Mouse (Mus musculus): ENCODE data around the gene Atf1. TPM values are rescaled to one million over a fixed set of nuclear protein-coding genes. Genes with fewer than 3 reads are reported as not detected.
"Not testable (repeated sequence)": the region's sequence is repeated elsewhere in the genome, so short reads cannot be mapped to it uniquely, and the experiment has no call there.

Atf1 gene
- polyA plus RNA-seq, 1 experiment from 2014 or later: 37.9 TPM

GRCm38 (mm10) chr15:100288980-100289379, 61.4 kb downstream of the Atf1 start:
- Histone ChIP-seq H3K4me2 (no peak overlapping the region), H3K4me3 (no peak overlapping the region), H3K27me3 (no peaks in the 10 kb centered on the region), H3K36me3 (no peaks in the 10 kb centered on the region), H3K27ac (no peak overlapping the region), H3K9me3 (replicated peaks) (no peaks in the 10 kb centered on the region), H3K4me1 (replicated peaks) (no peaks in the 10 kb centered on the region), H3K9ac (no peak overlapping the region)
- 86% methylated on average over 6 of the region's 6 CpGs for WGBS
- no peak for ATAC-seq (replicated peaks; ENCODE audit: insufficient number of reproducible peaks, insufficient read depth, low FRiP score, low read depth)

- no peak for ATAC-seq (replicated peaks; ENCODE audit: insufficient number of reproducible peaks, insufficient read depth, low FRiP score, low read depth)
- no peaks in the 10 kb centered on the region for H3K9me3 ChIP-seq (replicated peaks)
- no peak overlapping the region for H3K4me2 ChIP-seq
- 77% methylated on average over 5 of the region's 5 CpGs for whole genome bisulfite sequencing
- no peaks in the 10 kb centered on the region for H3K36me3 ChIP-seq
- H3K9ac ChIP-seq: no peak overlapping the region
- H3K4me1 ChIP-seq (replicated peaks): no peaks in the 10 kb centered on the region
- H3K27me3 ChIP-seq: no peaks in the 10 kb centered on the region
- no peak overlapping the region for H3K27ac ChIP-seq
- H3K4me3 ChIP-seq: no peak overlapping the region
These were observed 63.2 kb downstream of the Atf1 start for GRCm38 (mm10) chr15:100290858-100291257.

- Histone ChIP-seq H3K36me3 (no peaks in the 10 kb centered on the region), H3K4me3 (no peak overlapping the region), H3K9me3 (replicated peaks) (no peaks in the 10 kb centered on the region), H3K4me1 (replicated peaks) (no peaks in the 10 kb centered on the region), H3K9ac (no peak overlapping the region), H3K4me2 (no peak overlapping the region), H3K27me3 (no peaks in the 10 kb centered on the region), H3K27ac (no peak overlapping the region)
- WGBS: 49% methylated on average over 7 of the region's 7 CpGs
- ATAC-seq (replicated peaks; ENCODE audit: insufficient number of reproducible peaks, insufficient read depth, low FRiP score, low read depth): no peak
These were observed 64.7 kb downstream of the Atf1 start for GRCm38 (mm10) chr15:100292326-100292725.

DNA sequence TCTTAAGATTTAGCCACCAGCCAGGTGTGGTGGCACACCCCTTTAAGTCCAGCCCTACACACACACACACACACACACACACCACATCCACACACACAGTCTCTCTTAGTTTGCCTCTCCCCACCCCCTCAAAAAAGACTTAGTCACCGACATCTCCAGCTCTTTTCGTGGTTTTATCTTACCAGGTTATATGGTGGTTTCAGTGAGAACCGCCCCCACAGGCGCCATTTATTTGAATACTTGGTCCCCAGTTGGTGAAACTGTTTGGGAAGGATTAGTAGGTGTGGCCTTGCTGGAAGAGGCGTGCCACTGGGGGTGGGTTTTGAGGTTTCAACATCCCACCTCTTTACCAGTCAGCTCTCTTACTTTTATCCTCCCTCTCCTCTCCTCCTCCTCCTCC, 70.2 kb downstream of the Atf1 start:
- H3K4me2 ChIP-seq: no peak overlapping the region
- no peaks in the 10 kb centered on the region for H3K4me1 ChIP-seq (replicated peaks)
- H3K9me3 ChIP-seq (replicated peaks): no peaks in the 10 kb centered on the region
- H3K27ac ChIP-seq: no peak overlapping the region
- no peak for ATAC-seq (replicated peaks; ENCODE audit: insufficient number of reproducible peaks, insufficient read depth, low FRiP score, low read depth)
- 85% methylated on average over 5 of the region's 5 CpGs for WGBS
- 0 out of 2 replicates have a peak, but pooled peaks cover 6% of the 10 kb centered on the region for H3K27me3 ChIP-seq
- no peaks in the 10 kb centered on the region for H3K36me3 ChIP-seq
- H3K4me3 ChIP-seq: no peak overlapping the region
- no peak overlapping the region for H3K9ac ChIP-seq

- Histone ChIP-seq H3K36me3 (no peaks in the 10 kb centered on the region), H3K4me1 (replicated peaks) (peaks cover 4% of the 10 kb centered on the region), H3K27ac (no peak overlapping the region), H3K4me2 (no peak overlapping the region), H3K27me3 (0 out of 2 replicates have a peak, but pooled peaks cover 6% of the 10 kb centered on the region), H3K4me3 (no peak overlapping the region), H3K9ac (no peak overlapping the region), H3K9me3 (replicated peaks) (no peaks in the 10 kb centered on the region)
- ATAC-seq (replicated peaks; ENCODE audit: insufficient number of reproducible peaks, insufficient read depth, low FRiP score, low read depth): no peak
- WGBS: 68% methylated on average over 6 of the region's 6 CpGs
These were observed 72.9 kb downstream of the Atf1 start for GRCm38 (mm10) chr15:100300499-100300898.

DNA sequence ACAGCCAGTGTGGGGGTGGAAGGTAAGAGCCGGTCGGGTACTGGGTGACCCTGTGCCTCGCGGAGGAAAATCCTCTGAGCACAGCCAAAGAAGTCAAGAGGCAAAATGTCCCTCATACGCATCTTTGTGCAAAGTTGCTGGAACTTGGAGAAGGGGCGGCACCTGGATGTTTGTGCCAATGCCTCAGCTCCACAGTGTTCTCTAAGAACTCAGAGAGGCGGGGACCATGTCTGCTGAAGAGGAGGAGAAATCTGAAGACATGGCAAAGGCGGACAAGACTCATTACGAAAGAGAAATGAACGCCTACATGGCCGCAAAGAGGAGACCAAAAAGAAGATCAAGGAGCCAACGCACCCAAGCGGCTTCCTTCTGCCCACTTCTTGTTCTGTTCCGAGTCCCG, 73.9 kb downstream of the Atf1 start:
- H3K36me3 ChIP-seq: no peaks in the 10 kb centered on the region
- H3K4me3 ChIP-seq: no peak overlapping the region
- H3K4me2 ChIP-seq: no peak overlapping the region
- no peaks in the 10 kb centered on the region for H3K9me3 ChIP-seq (replicated peaks)
- 81% methylated on average over 15 of the region's 15 CpGs for WGBS
- ATAC-seq (replicated peaks; ENCODE audit: insufficient number of reproducible peaks, insufficient read depth, low FRiP score, low read depth): no peak
- H3K27ac ChIP-seq: no peak overlapping the region
- H3K9ac ChIP-seq: no peak overlapping the region
- 0 out of 2 replicates have a peak, but pooled peaks cover 6% of the 10 kb centered on the region for H3K27me3 ChIP-seq
- H3K4me1 ChIP-seq (replicated peaks): peaks cover 7% of the 10 kb centered on the region

- H3K9me3 ChIP-seq (replicated peaks): no peaks in the 10 kb centered on the region
- no peak for ATAC-seq (replicated peaks; ENCODE audit: insufficient number of reproducible peaks, insufficient read depth, low FRiP score, low read depth)
- H3K4me2 ChIP-seq: peak overlapping the region; percentile 79
- peaks cover 7% of the 10 kb centered on the region for H3K4me1 ChIP-seq (replicated peaks)
- H3K4me3 ChIP-seq: peak overlapping the region; percentile 65
- H3K9ac ChIP-seq: 0 out of 2 replicates have a peak overlapping the region, but pooled peaks have one; percentile 50
- H3K36me3 ChIP-seq: no peaks in the 10 kb centered on the region
- 52% methylated on average over 8 of the region's 8 CpGs for WGBS
- H3K27me3 ChIP-seq: 0 out of 2 replicates have a peak, but pooled peaks cover 6% of the 10 kb centered on the region
- peak overlapping the region; percentile 79 for H3K27ac ChIP-seq
These were observed 75.9 kb downstream of the Atf1 start for GRCm38 (mm10) chr15:100303428-100304018.

DNA sequence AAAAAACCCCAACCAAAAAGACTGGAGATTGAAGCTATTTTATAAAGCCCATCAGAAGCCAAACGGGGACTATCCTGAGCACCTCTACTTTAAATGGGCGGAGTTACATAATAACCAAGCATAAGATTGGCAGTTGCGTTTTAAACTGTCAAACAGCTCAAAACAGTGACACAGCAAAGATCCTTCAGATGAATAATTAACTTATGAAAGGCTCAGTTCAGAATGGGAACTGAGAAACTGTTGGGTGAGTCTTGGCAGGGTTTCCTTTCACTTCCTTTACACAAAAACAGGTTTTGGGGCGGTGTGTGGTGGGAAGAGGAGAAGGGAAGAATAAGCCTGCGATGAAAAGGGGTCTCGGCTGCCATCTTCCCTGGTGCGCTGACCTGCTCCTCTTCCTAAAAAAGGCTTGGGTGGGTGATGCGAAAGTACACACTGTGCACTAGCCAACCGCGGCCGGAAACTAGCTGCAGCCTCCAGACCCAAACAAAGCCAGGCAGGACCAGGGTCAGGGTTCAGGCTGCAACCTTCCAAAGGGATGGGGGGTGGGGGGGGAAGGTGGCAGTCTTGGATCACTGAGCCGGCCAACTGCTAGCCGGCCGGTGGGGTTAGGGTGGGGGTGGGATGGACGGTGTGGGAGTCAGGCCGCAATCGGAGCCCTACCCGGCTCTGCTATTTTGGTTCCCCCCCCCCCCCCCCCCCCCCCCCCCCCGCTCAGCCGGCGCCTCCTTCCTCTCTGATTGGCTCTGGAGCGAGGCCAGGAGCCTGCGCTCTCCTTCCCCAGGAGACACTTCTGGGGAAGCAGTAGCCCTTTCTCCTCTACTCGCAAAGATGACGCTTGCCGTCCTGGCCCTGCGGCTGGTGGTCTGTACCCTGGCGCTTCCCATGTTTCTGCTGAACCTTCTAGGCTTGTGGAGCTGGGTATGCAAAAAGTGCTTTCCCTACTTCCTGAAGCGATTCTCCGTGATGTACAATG, 76.7 kb downstream of the Atf1 start, which contains the start of gene Mettl7a1:
Gene Mettl7a1 (plus strand): TSS at position 122 of the 973 bp plus-strand sequence.
- peaks cover 7% of the 10 kb centered on the region for H3K4me1 ChIP-seq (replicated peaks)
- H3K36me3 ChIP-seq: no peaks in the 10 kb centered on the region
- peak within 1 kb of the TSS; percentile 64 for H3K9ac ChIP-seq
- ATAC-seq (replicated peaks; ENCODE audit: insufficient number of reproducible peaks, insufficient read depth, low FRiP score, low read depth): peak; percentile 83
- 0 out of 2 replicates have a peak, but pooled peaks cover 6% of the 10 kb centered on the region for H3K27me3 ChIP-seq
- peak within 1 kb of the TSS; percentile 82 for H3K27ac ChIP-seq
- WGBS: 6% methylated on average over 18 of the region's 30 CpGs
- H3K4me2 ChIP-seq: peak within 1 kb of the TSS; percentile 79
- H3K4me3 ChIP-seq: peak within 1 kb of the TSS; percentile 65
- H3K9me3 ChIP-seq (replicated peaks): no peaks in the 10 kb centered on the region

GRCm38 (mm10) chr15:100306201-100306600, 78.6 kb downstream of the Atf1 start:
- Histone ChIP-seq H3K36me3 (no peaks in the 10 kb centered on the region), H3K4me3 (no peak overlapping the region), H3K27me3 (0 out of 2 replicates have a peak, but pooled peaks cover 6% of the 10 kb centered on the region), H3K27ac (no peak overlapping the region), H3K4me1 (replicated peaks) (peaks cover 7% of the 10 kb centered on the region), H3K4me2 (no peak overlapping the region), H3K9me3 (replicated peaks) (no peaks in the 10 kb centered on the region), H3K9ac (no peak overlapping the region)
- no peak for ATAC-seq (replicated peaks; ENCODE audit: insufficient number of reproducible peaks, insufficient read depth, low FRiP score, low read depth)
- WGBS: 76% methylated on average over 2 of the region's 2 CpGs

- H3K9me3 ChIP-seq (replicated peaks); H3K36me3 ChIP-seq; H3K4me3 ChIP-seq; H3K4me2 ChIP-seq; H3K9ac ChIP-seq; H3K27me3 ChIP-seq; H3K27ac ChIP-seq; ATAC-seq (replicated peaks; ENCODE audit: insufficient number of reproducible peaks, insufficient read depth, low FRiP score, low read depth): not testable (repeated sequence)
- 35% methylated on average over 10 of the region's 11 CpGs for WGBS
- peaks cover 12% of the 10 kb centered on the region for H3K4me1 ChIP-seq (replicated peaks)
These were observed 79.9 kb downstream of the Atf1 start for GRCm38 (mm10) chr15:100307438-100308096.

All from heart, embryonic 15.5 days (tissue).